Mouse (Mus musculus) lung, postnatal 0 days (tissue): ENCODE measurements at regions not wholly inside any gene's neighbourhood (a gene's known extent, or its start where the extent isn't known, plus 50 kb on each side); places are given as distances from the start of the nearest gene placed in this dataset.

Source experiments
- CTCF ChIP-seq: IDR thresholded peaks from 2 replicates; pipeline ENCODE4 v1.5.1; 2016; ENCODE audit warnings: antibody characterized with exemption, mild to moderate bottlenecking
- EP300 ChIP-seq: IDR thresholded peaks from 2 replicates; pipeline ENCODE4 v1.6.1; 2016; ENCODE audit warnings: antibody characterized with exemption, mild to moderate bottlenecking, control low read depth

- no peak for TF ChIP-seq CTCF
- no peak for TF ChIP-seq EP300
These were observed 160.4 kb upstream of the Gm10192 start for GRCm38 (mm10) chr4:97343378-97343777.
